Mouse (Mus musculus): ENCODE data around the gene Cmtm6. TPM values are rescaled to one million over a fixed set of nuclear protein-coding genes. Genes with fewer than 3 reads are reported as not detected.

Cmtm6 gene
- polyA plus RNA-seq, 1 experiment from 2014 or later, result 15.0 TPM

GRCm38 (mm10) chr9:114793764-114794295 is 62.9 kb downstream of the Cmtm6 start:
- WGBS, result 85% methylated on average over 9 of the region's 9 CpGs

GRCm38 (mm10) chr9:114794491-114794890 is 63.6 kb downstream of the Cmtm6 start:
- Histone ChIP-seq H3K36me3 (ENCODE audit: control insufficient read depth, insufficient read depth, low read length) (no peaks in the 10 kb centered on the region), H3K9me3 (ENCODE audit: control insufficient read depth, low read length) (no peaks in the 10 kb centered on the region), H3K4me3 (ENCODE audit: low read depth, low read length) (no peak overlapping the region), H3K4me2 (ENCODE audit: low read depth, low read length) (no peak overlapping the region), H3K4me1 (ENCODE audit: control insufficient read depth, insufficient read depth, low read length) (peaks cover 2% of the 10 kb centered on the region; the same call in 1 of the 2 replicates), H3K27ac (ENCODE audit: low read depth, low read length) (no peak overlapping the region), H3K27me3 (ENCODE audit: control insufficient read depth, insufficient read depth, low read length) (no peaks in the 10 kb centered on the region), H3K9ac (replicated peaks; ENCODE audit: low read depth, low read length) (no peak overlapping the region)
- 80% methylated on average over 4 of the region's 4 CpGs for WGBS
- no peak for ATAC-seq (ENCODE audit: low read depth)

More at GRCm38 (mm10) chr9:114793764-114794295, 62.9 kb downstream of the Cmtm6 start:
- Histone ChIP-seq H3K4me1 (ENCODE audit: control insufficient read depth, insufficient read depth, low read length) (peaks cover 2% of the 10 kb centered on the region; the same call in 1 of the 2 replicates), H3K27me3 (ENCODE audit: control insufficient read depth, insufficient read depth, low read length) (no peaks in the 10 kb centered on the region), H3K36me3 (ENCODE audit: control insufficient read depth, insufficient read depth, low read length) (no peaks in the 10 kb centered on the region), H3K27ac (ENCODE audit: low read depth, low read length) (no peak overlapping the region), H3K9ac (replicated peaks; ENCODE audit: low read depth, low read length) (no peak overlapping the region), H3K4me2 (ENCODE audit: low read depth, low read length) (no peak overlapping the region), H3K9me3 (ENCODE audit: control insufficient read depth, low read length) (no peaks in the 10 kb centered on the region), H3K4me3 (ENCODE audit: low read depth, low read length) (no peak overlapping the region)
- ATAC-seq (ENCODE audit: low read depth), result no peak

GRCm38 (mm10) chr9:114796473-114797050 is 65.6 kb downstream of the Cmtm6 start:
- Histone ChIP-seq H3K4me1 (ENCODE audit: control insufficient read depth, insufficient read depth, low read length) (peaks cover 5% of the 10 kb centered on the region; the same call in 1 of the 2 replicates), H3K4me3 (ENCODE audit: low read depth, low read length) (no peak overlapping the region), H3K9ac (replicated peaks; ENCODE audit: low read depth, low read length) (no peak overlapping the region), H3K36me3 (ENCODE audit: control insufficient read depth, insufficient read depth, low read length) (no peaks in the 10 kb centered on the region), H3K4me2 (ENCODE audit: low read depth, low read length) (no peak overlapping the region), H3K9me3 (ENCODE audit: control insufficient read depth, low read length) (no peaks in the 10 kb centered on the region), H3K27ac (ENCODE audit: low read depth, low read length) (no peak overlapping the region), H3K27me3 (ENCODE audit: control insufficient read depth, insufficient read depth, low read length) (no peaks in the 10 kb centered on the region)
- ATAC-seq (ENCODE audit: low read depth), result no peak
- 42% methylated on average over 11 of the region's 11 CpGs for WGBS

- Histone ChIP-seq H3K27me3 (ENCODE audit: control insufficient read depth, insufficient read depth, low read length) (no peaks in the 10 kb centered on the region), H3K27ac (ENCODE audit: low read depth, low read length) (no peak overlapping the region), H3K4me3 (ENCODE audit: low read depth, low read length) (no peak overlapping the region), H3K9ac (replicated peaks; ENCODE audit: low read depth, low read length) (no peak overlapping the region), H3K9me3 (ENCODE audit: control insufficient read depth, low read length) (no peaks in the 10 kb centered on the region), H3K4me2 (ENCODE audit: low read depth, low read length) (no peak overlapping the region), H3K4me1 (ENCODE audit: control insufficient read depth, insufficient read depth, low read length) (peaks cover 5% of the 10 kb centered on the region; the same call in 1 of the 2 replicates), H3K36me3 (ENCODE audit: control insufficient read depth, insufficient read depth, low read length) (no peaks in the 10 kb centered on the region)
- 52% methylated on average over 11 of the region's 11 CpGs for WGBS
- peak; percentile 88 for ATAC-seq (ENCODE audit: low read depth)
Measured at GRCm38 (mm10) chr9:114797329-114798004, 66.6 kb downstream of the Cmtm6 start.

- H3K36me3 ChIP-seq (ENCODE audit: control insufficient read depth, insufficient read depth, low read length), result no peaks in the 10 kb centered on the region
- no peaks in the 10 kb centered on the region for H3K27me3 ChIP-seq (ENCODE audit: control insufficient read depth, insufficient read depth, low read length)
- no peak overlapping the region for H3K27ac ChIP-seq (ENCODE audit: low read depth, low read length)
- WGBS, result 44% methylated on average over 6 of the region's 6 CpGs
- ATAC-seq (ENCODE audit: low read depth), result no peak
- H3K4me3 ChIP-seq (ENCODE audit: low read depth, low read length), result no peak overlapping the region
- H3K9ac ChIP-seq (replicated peaks; ENCODE audit: low read depth, low read length), result no peak overlapping the region
- H3K9me3 ChIP-seq (ENCODE audit: control insufficient read depth, low read length), result no peaks in the 10 kb centered on the region
- H3K4me2 ChIP-seq (ENCODE audit: low read depth, low read length), result no peak overlapping the region
- peaks cover 5% of the 10 kb centered on the region; the same call in 1 of the 2 replicates for H3K4me1 ChIP-seq (ENCODE audit: control insufficient read depth, insufficient read depth, low read length)
Measured at GRCm38 (mm10) chr9:114798845-114799244, 67.9 kb downstream of the Cmtm6 start.

Other genes with a start within 250 kb of the Cmtm6 start
- gene Ccr4, start 226.2 kb upstream of the Cmtm6 start, polyA plus RNA-seq (2014; fragmentation: Nextera tagmentation; extraction: Ambion mirVana), result not detected in 2 replicates
- not detected in 2 replicates for gene C130032M10Rik, start 215.4 kb upstream of the Cmtm6 start, polyA plus RNA-seq (2014; fragmentation: Nextera tagmentation; extraction: Ambion mirVana)
- gene Trim71, start 166.7 kb upstream of the Cmtm6 start, polyA plus RNA-seq (2014; fragmentation: Nextera tagmentation; extraction: Ambion mirVana), result 0.28 and 0.32 TPM in 2 replicates
- 54.6 and 56.7 TPM in 2 replicates for gene Cnot10, start 90.9 kb upstream of the Cmtm6 start, polyA plus RNA-seq (2014; fragmentation: Nextera tagmentation; extraction: Ambion mirVana)
- gene Dync1li1, start 42.3 kb upstream of the Cmtm6 start, polyA plus RNA-seq (2014; fragmentation: Nextera tagmentation; extraction: Ambion mirVana), result 131 and 141 TPM in 2 replicates
- gene Cmtm7, start 50.7 kb downstream of the Cmtm6 start, polyA plus RNA-seq (2014; fragmentation: Nextera tagmentation; extraction: Ambion mirVana), result 5.4 and 9.7 TPM in 2 replicates
- gene Cmtm8, start 113.0 kb downstream of the Cmtm6 start, polyA plus RNA-seq (2014; fragmentation: Nextera tagmentation; extraction: Ambion mirVana), result 8.1 and 12.5 TPM in 2 replicates
- 24.9 and 26.0 TPM in 2 replicates for gene Gpd1l, start 202.9 kb downstream of the Cmtm6 start, polyA plus RNA-seq (2014; fragmentation: Nextera tagmentation; extraction: Ambion mirVana)
- gene Osbpl10, start 247.5 kb downstream of the Cmtm6 start, polyA plus RNA-seq (2014; fragmentation: Nextera tagmentation; extraction: Ambion mirVana), result 2.9 and 3.3 TPM in 2 replicates